In genomic region chr15:80704267-80704666, GRCm38 (mm10) we compare ENCODE assay signal across 8 mouse cellular contexts. TPM values are rescaled to one million over a fixed set of nuclear protein-coding genes. Genes with fewer than 3 reads are reported as not detected.
DNase-seq lines count a peak whose midpoint lies in the region; ATAC-seq lines count a peak whose summit lies in the region.

No protein-coding gene starts in this region.

- peak; percentile 93 for DNase-seq in MN1 (ENCODE audit: low spot score)
- DNase-seq in cerebellum, adult 18-20 months = peak; percentile 87 to 89
- peak; percentile 81 for DNase-seq in forelimb bud, embryonic 11.5 days (ENCODE audit: low read depth, low spot score)
- DNase-seq in layer of hippocampus, postnatal 10 days (ENCODE audit: low spot score in 2 of 2) = peak; percentile 80 to 85
- DNase-seq in lung, postnatal 25 days (ENCODE audit: low spot score) = peak; percentile 86
- peak; percentile 74 for DNase-seq in retina, postnatal 7 days (ENCODE audit: low read depth, low spot score)
- peak; percentile 82 for DNase-seq in urinary bladder, postnatal 14 days (ENCODE audit: low spot score)

- peak; percentile 81 to 89 for ATAC-seq in hematopoietic stem cell, adult 5-6 weeks (replicated peaks in 1 of 2; ENCODE audit: insufficient read depth in 1 of 2, low FRiP score in 2 of 2, low TSS enrichment in 1 of 2, low read depth in 1 of 2, poor library complexity in 2 of 2, severe bottlenecking in 2 of 2)

RNA-seq across cellular contexts. Expression of gene Tnrc6b, which starts 6.8 kb away (rescaled TPM):
- total RNA-seq in hematopoietic stem cell, adult 5-6 weeks (2017) = 40.9 and 43.5 TPM in 2 replicates
- total RNA-seq in layer of hippocampus, postnatal 10 days (2021) = 100 to 1,000 TPM; 106 to 112 TPM

RNA-seq across cellular contexts. Expression of gene Fam83f, which starts 32.6 kb away (rescaled TPM):
- total RNA-seq in hematopoietic stem cell, adult 5-6 weeks (2017) = 0.25 TPM in 1 of 2 replicates, not detected in the other
- under 1 TPM; 0.11 to 0.13 TPM for total RNA-seq in layer of hippocampus, postnatal 10 days (2021)

Comparison
In these comparisons a context has a peak if more than half of its experiments do, and no peak if none do; other contexts are left out.
1. Peak in every context shown above with its lines: DNase-seq and ATAC-seq.